Mouse (Mus musculus) kidney, postnatal 14 days (tissue): Measurements from ENCODE around the gene Ifnar2.
A peak's percentile ranks its signal among the peaks of the same experiment; 100 is the strongest.

Experiments
- DNase-seq: peaks from one replicate; pipeline ENCODE4 v3.0.0; 2022; ENCODE audit warnings: mixed read lengths

Gene Ifnar2

DNA sequence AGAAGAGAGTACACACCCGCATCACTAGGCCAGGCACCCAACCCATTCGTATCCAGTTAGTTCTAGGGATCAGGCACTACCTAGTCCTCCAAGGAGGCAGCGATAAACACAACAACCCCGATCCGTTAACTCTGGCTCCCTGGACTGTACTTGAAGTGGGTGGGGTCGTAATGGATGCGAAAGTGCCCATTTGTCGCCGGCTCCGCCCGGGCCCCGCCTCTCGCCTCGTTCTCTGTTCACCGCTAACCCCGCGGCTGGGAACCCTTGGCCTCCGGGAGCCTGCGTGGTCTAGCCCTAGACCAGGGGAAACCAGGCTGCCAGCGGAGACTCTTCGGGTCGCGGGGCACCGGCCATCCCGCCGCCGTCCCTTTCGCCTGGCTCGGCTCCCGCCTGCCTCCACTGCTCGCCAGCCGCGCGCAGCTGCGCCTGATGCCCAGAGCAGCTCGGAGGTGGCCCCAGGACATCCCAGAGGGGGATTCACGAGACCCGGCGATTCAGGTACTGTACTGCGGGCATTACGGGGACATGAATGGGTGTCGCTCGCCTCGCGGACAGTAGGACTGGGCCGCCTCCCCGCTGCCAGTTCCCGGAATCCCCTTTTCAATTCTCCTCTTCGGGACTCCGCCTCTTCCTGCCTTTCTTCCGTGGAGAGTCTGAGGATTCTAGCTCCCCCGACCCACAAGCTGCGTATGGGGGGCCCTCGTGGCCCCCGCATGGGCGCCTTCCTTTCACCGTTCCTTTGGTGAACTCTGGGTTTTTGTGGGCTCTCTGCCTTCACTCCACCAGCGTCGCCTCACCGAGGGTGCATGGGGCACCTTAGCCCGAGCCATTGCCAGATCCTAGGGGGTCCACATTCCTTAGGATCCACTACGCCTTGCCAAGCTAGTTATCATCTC is at the start of gene Ifnar2:
Gene Ifnar2, plus strand, starts transcription at position 207 of the 896 bp plus-strand sequence.
- DNase-seq: peak; percentile 90

GRCm38 (mm10) chr16:91327605-91328004 is 45.0 kb upstream of the Ifnar2 start:
- DNase-seq: no peak

DNA sequence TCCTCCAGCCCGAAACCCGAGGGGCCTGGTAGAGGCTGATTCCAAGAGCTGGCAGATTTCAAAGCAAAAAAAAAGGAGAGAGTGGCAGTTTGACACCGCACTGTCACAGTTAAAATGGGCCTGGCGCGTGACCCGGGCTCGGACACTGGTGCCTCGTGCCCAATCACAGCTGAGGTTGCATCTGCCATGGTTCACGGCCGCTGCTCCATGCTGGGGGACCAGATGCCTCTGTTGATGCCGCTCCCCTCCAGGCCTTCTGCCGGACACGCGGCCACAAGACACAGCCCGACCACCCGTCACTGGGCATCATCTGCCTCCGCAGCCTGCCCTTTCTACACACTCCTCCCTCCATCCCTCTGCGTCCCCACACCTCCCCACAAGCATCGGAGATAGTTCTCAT is 43.7 kb upstream of the Ifnar2 start:
- DNase-seq: no peak

GRCm38 (mm10) chr16:91330496-91330895 is 42.1 kb upstream of the Ifnar2 start:
- no peak for DNase-seq

DNA sequence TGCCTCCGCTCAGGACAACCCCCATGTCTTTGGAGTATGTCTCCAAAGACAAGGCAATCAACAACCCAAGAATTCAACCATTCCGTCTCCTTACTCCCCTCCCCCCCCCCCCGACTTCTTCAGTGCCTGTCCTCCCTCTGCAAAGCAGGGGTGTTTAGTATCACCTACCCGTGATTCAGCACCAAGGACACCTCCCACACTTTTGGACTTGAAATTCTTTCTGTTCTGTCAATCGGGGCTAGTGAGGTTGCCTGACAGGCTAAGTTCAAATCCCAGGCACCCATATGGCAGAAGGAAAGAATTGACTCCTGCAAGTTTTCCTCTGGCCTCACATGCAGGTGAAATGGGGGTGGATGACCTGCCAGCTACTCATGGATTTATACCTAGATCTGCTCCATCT is 41.4 kb upstream of the Ifnar2 start:
- DNase-seq: no peak

GRCm38 (mm10) chr16:91332880-91333279 is 39.7 kb upstream of the Ifnar2 start:
- DNase-seq: no peak

DNA sequence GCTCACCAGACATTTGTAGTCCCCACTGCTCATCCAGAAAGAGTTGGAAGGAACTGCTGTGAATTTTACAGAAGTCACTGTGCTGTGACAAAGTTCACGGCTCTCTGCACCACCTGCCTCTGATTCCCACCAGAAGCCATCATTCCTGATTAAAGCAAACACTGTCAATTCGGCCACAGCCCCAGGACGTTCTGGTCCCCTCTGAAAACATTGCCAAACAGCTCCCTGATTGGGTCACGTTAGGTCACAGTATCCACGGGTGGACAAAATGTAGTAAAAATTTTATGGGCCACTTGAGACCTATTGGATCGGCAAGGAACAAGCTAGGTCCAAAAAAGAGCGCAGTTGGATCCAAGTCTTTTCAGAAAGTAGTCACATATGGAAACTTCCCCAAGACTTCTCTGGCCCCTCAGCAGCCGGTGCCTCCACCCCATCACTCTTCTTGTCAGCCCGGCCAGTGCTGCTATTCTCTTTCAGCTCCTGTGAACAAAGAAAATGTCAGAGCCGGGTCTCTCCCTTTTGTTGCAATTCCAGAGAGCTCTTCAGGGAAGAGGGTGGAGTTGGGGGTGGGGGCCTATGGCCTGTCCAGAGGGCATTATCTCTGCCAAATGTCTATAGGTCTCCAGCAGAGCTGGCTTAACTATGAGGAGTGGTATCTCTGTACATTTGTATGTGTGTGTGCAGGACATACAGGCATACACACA is 38.2 kb upstream of the Ifnar2 start:
- DNase-seq: no peak

- DNase-seq: no peak
Measured at GRCm38 (mm10) chr16:91336753-91337152, 35.8 kb upstream of the Ifnar2 start.

- DNase-seq: no peak
Measured at GRCm38 (mm10) chr16:91337480-91337879, 35.1 kb upstream of the Ifnar2 start.

- DNase-seq: no peak
Measured at GRCm38 (mm10) chr16:91346491-91346890, 26.1 kb upstream of the Ifnar2 start.

- no peak for DNase-seq
Measured at GRCm38 (mm10) chr16:91347491-91348263, 24.9 kb upstream of the Ifnar2 start.

DNA sequence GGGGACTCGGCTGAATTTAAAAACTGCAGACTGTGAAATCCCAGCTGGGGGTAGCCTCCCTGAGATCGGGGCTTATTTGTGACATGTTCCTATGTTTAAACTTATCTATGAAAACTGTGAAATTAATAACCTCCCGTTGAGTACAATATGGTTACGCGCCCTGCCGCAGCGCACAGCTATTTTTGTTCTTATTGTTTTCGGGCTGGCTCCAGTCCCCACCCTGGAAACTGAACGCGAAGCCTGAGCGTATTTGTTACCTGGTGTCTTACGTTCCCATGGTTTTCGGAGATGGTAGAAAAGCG is 24.4 kb upstream of the Ifnar2 start:
- DNase-seq: no peak

DNA sequence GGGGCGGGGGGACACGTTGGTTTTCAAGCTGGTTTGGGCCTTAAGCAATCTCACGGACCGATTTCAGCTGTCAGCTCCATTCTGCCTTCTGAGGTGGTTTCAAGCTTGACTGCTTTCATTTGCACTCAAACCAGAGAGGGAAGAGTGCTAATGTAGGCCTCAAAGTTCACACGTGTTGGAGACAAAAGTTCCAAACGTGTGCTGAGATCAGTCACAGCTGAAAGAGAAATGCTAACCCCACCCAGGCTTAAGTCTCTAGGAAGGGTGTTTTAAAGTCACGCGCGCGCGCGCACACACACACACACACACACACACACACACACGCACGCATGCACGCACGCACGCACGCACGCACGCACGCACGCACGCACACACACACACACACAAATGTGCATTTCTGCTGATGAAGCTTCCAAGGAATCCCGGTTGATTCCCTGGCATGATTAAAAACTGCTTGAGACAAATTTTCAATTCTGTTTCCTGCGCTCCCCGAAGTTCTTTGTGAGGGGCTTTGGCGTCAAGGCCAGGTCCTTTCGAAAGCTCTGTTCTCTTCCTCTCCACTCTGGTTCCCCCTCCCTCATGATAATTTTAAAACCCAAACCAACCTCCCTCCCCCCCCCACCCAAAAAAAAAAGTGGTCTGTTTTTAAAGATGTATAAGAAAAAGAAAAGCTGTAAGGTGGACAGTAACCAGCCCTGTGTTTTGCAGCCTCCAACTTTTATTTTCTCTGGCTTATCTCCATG is 23.8 kb upstream of the Ifnar2 start:
- no peak for DNase-seq

GRCm38 (mm10) chr16:91352084-91352562 is 20.5 kb upstream of the Ifnar2 start:
- DNase-seq: peak; percentile 70

- DNase-seq: no peak
Measured at GRCm38 (mm10) chr16:91352749-91353148, 19.8 kb upstream of the Ifnar2 start.

DNA sequence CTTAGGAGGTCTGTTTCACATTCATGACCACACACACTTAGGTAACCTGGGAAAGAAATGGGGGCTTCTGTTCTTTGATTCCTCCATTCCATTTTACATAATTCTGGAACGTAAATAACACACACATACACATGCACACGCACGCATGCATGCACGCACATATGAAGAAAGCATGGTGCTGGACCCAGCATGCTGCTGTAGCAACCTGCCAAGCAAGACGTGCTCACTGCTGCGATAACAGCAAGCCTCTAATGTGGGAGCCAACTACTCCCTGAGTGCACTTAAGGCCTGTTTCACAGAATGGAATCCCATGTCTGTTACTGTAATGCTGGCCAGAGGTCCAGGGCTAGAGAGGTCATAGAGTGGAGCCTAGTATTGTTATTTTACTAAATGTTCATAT is 19.4 kb upstream of the Ifnar2 start:
- DNase-seq: no peak

DNA sequence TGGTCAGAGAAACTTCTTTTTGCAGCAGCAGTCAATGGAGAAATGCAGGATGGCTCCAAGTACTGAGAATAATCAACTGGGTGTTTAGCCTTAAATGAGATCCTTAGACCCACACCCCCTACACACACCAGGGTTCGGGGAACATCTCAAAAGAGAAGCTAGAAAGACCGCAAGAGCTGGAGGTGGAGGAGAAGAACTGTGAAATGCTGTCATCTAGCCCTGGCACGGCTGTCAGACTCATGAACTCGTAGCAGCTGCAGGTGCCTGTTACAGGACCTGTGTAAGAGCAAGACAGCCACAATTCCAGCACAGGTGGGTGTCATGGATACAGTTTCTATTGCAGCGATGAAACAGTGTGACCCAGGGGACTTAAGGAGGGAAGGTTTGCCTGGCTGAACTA is 18.9 kb upstream of the Ifnar2 start:
- no peak for DNase-seq

GRCm38 (mm10) chr16:91354599-91354998 is 18.0 kb upstream of the Ifnar2 start:
- DNase-seq: no peak

- DNase-seq: no peak
Measured at GRCm38 (mm10) chr16:91355160-91355559, 17.4 kb upstream of the Ifnar2 start.

DNA sequence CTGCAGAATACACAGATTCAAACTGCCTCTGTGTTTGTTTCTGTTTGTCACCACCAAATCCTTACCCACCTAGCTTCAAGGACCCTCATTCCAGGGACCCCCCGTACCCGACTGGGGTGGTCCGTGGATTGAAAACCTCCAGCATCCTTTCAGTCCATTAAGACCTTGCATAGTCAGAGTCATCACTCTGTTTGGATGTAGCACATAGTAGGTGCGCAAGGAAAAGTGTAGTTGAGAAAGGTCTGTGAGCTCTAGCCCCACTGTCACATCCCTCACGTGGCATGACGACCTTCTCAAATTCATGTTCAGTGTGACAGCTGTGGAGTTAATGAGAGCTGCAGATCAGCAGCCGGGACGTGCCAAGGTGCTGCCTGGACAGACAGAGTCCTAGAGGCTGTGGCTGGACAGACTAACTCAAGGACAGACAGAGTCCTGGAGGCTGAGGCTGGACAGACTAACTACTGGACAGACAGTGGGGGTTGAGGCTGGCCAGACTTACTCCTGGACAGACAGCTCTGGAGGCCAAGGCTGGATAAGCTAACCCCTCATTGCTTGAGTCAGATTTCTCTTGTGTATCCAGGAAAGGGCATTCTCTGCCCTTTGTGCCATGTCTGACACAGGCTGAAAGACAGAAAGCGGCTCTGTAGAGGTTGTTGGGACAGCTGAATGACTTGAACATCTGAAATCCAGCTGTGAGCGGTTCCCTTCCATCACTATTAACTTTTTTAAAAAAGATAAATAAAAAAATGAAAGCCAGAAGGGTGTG is 15.6 kb upstream of the Ifnar2 start:
- no peak for DNase-seq

DNA sequence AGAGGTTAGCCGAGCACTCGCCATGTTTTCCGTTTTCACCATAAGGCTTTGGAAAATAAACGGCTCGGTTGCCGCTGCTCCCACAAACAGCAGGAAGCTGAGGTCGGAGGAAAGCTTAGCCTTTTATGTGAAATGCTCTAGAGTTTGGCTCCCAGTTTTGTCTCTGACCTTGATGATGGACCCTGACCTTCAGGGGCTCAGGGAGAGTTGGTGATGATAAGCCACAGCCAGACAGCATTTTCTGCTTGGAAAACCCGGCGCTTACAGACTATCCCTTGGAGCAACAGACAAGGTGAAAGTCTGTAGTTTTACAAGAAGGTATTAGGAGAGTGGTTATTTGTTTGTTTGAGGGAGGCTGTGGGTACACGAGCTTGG is 15.1 kb upstream of the Ifnar2 start:
- DNase-seq: peak; percentile 39

- DNase-seq: peak; percentile 75
Measured at GRCm38 (mm10) chr16:91358555-91358954, 14.0 kb upstream of the Ifnar2 start.
